Mouse (Mus musculus): Measurements from ENCODE around the gene P4hb. TPM values are rescaled to one million over a fixed set of nuclear protein-coding genes. Genes with fewer than 3 reads are reported as not detected.

The P4hb gene
- polyA plus RNA-seq, 1 experiment from 2014 or later: 437 TPM

DNA sequence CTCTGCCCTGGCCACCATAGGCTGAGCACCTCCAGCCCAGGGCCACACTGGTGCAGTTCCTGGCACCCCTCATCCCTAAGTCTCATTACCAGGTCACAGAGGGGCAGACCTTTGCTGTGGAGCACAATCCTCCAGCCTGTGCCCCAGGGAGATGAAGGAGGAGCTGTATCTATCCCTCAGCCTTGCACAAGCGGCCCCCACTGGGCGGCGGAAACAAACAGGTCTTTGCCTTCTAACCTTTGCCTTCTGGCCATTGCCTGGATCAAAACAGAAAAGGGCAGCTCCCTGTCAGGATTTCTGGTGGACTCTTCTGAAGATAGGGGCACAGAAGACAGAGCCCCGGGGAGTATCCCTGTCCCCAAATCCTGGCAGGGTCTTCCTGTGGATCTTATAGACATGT, 44.1 kb downstream of the P4hb start:
- Histone ChIP-seq H3K27ac (ENCODE audit: low read length) (no peak overlapping the region), H3K27me3 (ENCODE audit: control insufficient read depth, insufficient read depth, low read length) (peaks cover 56% of the 10 kb centered on the region), H3K36me3 (ENCODE audit: control insufficient read depth, insufficient read depth) (no peaks in the 10 kb centered on the region), H3K9ac (ENCODE audit: low read length) (no peak overlapping the region), H3K4me2 (ENCODE audit: low read depth, low read length) (no peak overlapping the region), H3K4me3 (ENCODE audit: low read length) (no peak overlapping the region), H3K4me1 (ENCODE audit: control insufficient read depth, insufficient read depth, low read length) (peaks cover 9% of the 10 kb centered on the region), H3K9me3 (replicated peaks; ENCODE audit: control insufficient read depth, low read length) (no peaks in the 10 kb centered on the region)
- no peak for ATAC-seq (replicated peaks; ENCODE audit: extremely low read depth, insufficient read depth, low FRiP score)
- 54% methylated on average over 4 of the region's 4 CpGs for WGBS

DNA sequence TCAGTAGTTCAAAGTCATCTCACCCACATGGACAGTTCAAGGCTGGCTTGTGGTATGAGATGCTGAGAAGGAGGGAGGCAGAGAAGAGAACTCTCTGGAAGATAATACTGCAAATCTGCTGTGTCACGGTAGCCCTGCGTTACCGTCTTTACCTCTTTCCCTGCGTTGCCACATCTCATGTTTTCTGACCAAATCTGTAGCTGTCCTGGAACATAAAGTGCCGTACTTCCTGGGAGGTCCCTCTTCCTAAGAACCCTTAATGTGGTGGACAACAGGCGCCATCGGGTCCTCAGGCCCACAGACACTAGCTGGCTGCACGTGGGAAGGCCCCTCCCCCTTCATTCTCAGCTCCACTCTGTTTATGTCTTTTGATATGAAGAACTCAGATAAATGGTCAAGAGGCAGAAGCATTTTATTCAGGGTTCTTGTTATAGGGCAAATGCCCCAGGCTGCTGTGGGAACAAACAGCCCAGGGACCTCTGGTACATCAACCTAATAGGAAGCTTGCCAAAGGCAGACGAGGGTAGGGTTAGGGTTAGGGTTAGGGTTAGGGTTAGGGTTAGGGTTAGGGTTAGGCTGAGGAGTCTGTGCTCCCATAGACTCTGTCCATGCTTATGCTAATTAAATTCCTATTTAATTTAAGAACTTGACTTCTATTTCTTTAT, 45.2 kb downstream of the P4hb start:
- no peak for ATAC-seq (replicated peaks; ENCODE audit: extremely low read depth, insufficient read depth, low FRiP score)
- H3K4me3 ChIP-seq (ENCODE audit: low read length): no peak overlapping the region
- peaks cover 9% of the 10 kb centered on the region for H3K4me1 ChIP-seq (ENCODE audit: control insufficient read depth, insufficient read depth, low read length)
- no peaks in the 10 kb centered on the region for H3K9me3 ChIP-seq (replicated peaks; ENCODE audit: control insufficient read depth, low read length)
- H3K36me3 ChIP-seq (ENCODE audit: control insufficient read depth, insufficient read depth): no peaks in the 10 kb centered on the region
- H3K4me2 ChIP-seq (ENCODE audit: low read depth, low read length): no peak overlapping the region
- H3K27me3 ChIP-seq (ENCODE audit: control insufficient read depth, insufficient read depth, low read length): peaks cover 49% of the 10 kb centered on the region
- H3K27ac ChIP-seq (ENCODE audit: low read length): no peak overlapping the region
- H3K9ac ChIP-seq (ENCODE audit: low read length): no peak overlapping the region
- WGBS: 68% methylated on average over 9 of the region's 9 CpGs

DNA sequence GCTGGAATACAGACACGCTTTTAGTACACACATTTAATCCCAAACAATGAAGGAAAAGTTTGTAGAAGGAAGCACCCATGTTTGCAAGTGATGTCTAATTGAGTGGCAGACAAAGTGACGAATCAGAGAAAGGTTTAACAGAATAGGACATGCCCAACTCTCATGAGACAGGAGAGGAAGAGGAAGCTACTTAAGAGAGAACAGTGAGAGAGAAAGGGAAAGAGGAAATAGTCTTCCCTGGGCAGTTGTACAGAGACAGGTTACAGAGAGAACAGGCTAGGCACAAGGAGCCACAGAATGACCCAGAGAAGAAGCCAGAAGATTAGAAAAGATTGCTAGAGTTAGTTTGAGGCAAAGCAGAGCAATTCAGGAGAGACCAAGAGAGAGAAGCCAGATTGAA, 47.1 kb downstream of the P4hb start:
- H3K9me3 ChIP-seq (replicated peaks; ENCODE audit: control insufficient read depth, low read length): no peaks in the 10 kb centered on the region
- no peaks in the 10 kb centered on the region for H3K36me3 ChIP-seq (ENCODE audit: control insufficient read depth, insufficient read depth)
- H3K27ac ChIP-seq (ENCODE audit: low read length): no peak overlapping the region
- ATAC-seq (replicated peaks; ENCODE audit: extremely low read depth, insufficient read depth, low FRiP score): no peak
- H3K9ac ChIP-seq (ENCODE audit: low read length): no peak overlapping the region
- no peak overlapping the region for H3K4me2 ChIP-seq (ENCODE audit: low read depth, low read length)
- H3K4me1 ChIP-seq (ENCODE audit: control insufficient read depth, insufficient read depth, low read length): peaks cover 10% of the 10 kb centered on the region
- peaks cover 31% of the 10 kb centered on the region for H3K27me3 ChIP-seq (ENCODE audit: control insufficient read depth, insufficient read depth, low read length)
- no peak overlapping the region for H3K4me3 ChIP-seq (ENCODE audit: low read length)
- 65% methylated on average over 2 of the region's 2 CpGs for WGBS

DNA sequence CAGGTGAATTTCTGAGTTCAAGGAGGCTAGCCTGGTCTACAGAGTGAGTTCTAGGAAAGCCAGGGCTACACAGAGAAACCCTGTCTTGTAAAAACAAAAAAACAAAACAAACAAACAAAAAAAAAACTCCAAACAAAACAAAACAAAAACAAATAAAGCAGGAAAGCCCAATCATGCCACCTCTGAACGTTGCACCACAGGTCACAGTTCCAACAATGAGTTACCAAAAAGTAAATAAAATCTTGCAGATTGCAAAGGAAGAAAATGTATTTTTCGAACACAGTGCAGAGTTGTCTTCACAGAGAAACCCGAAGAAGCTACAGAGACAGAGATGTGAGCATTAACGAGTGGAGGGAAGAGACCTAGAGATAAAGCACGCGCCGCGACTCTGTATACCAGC, 50.5 kb downstream of the P4hb start:
- Histone ChIP-seq H3K9me3 (replicated peaks; ENCODE audit: control insufficient read depth, low read length) (no peaks in the 10 kb centered on the region), H3K4me1 (ENCODE audit: control insufficient read depth, insufficient read depth, low read length) (peaks cover 12% of the 10 kb centered on the region), H3K4me2 (ENCODE audit: low read depth, low read length) (no peak overlapping the region), H3K27ac (ENCODE audit: low read length) (no peak overlapping the region), H3K36me3 (ENCODE audit: control insufficient read depth, insufficient read depth) (no peaks in the 10 kb centered on the region), H3K9ac (ENCODE audit: low read length) (no peak overlapping the region), H3K4me3 (ENCODE audit: low read length) (no peak overlapping the region), H3K27me3 (ENCODE audit: control insufficient read depth, insufficient read depth, low read length) (peaks cover 3% of the 10 kb centered on the region)
- ATAC-seq (replicated peaks; ENCODE audit: extremely low read depth, insufficient read depth, low FRiP score): no peak
- 82% methylated on average over 8 of the region's 8 CpGs for WGBS

DNA sequence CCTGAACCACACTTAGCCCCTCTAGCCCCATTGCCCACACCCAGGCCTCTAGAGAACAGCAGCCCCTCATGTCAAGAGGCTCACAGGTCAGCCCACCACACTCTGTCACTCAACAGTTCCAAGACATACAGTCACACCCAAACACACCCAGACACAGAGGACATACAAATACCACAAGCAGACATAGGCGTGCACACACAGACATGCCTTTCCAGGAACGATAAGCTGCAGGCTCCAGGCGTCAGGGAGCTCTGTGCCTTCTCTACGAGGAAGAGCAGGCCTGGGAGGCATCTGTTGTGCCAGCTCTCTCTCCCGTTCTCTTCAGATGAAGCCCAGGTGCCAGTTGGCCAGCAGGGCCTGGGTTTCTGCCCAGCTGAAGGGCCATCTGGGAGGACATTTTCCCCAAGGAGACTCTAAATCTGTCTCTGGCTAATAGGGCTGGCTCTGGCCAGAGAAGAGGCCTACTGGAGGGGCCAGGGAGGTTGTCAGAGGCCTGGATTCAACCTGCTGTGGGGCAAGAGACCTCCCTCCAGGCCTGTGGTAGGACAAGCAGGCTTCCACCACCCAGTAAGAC, 52.0 kb downstream of the P4hb start:
- Histone ChIP-seq H3K9ac (ENCODE audit: low read length) (peak overlapping the region; percentile 47), H3K27ac (ENCODE audit: low read length) (peak overlapping the region; percentile 64), H3K4me3 (ENCODE audit: low read length) (no peak overlapping the region), H3K4me2 (ENCODE audit: low read depth, low read length) (no peak overlapping the region), H3K27me3 (ENCODE audit: control insufficient read depth, insufficient read depth, low read length) (no peaks in the 10 kb centered on the region; the same call in 1 of the 2 replicates), H3K9me3 (replicated peaks; ENCODE audit: control insufficient read depth, low read length) (no peaks in the 10 kb centered on the region), H3K36me3 (ENCODE audit: control insufficient read depth, insufficient read depth) (no peaks in the 10 kb centered on the region), H3K4me1 (ENCODE audit: control insufficient read depth, insufficient read depth, low read length) (peaks cover 12% of the 10 kb centered on the region)
- ATAC-seq (replicated peaks; ENCODE audit: extremely low read depth, insufficient read depth, low FRiP score): 0 out of 2 replicates have a peak, but pooled peaks have one; percentile 21
- WGBS: 49% methylated on average over 5 of the region's 5 CpGs

DNA sequence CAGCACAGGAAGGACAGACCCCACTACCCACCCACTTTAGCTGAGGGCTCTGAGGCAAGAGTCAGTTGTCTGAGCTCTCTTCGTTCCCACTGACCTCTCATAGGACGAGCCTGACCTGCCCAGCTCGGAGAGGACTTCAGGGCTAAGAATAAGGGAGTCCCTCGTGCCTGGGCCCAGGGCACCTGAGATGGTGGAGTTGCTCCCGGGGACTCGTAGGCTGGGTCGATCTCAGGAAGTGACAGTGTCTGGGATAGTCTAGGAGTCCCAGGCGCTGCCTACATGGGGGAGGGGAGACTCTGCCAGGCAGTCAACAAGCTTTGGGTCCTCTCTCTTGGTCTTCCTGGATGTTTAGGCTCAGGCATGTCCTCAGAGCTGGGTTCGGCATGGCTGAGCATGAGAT, 52.6 kb downstream of the P4hb start:
- Histone ChIP-seq H3K9me3 (replicated peaks; ENCODE audit: control insufficient read depth, low read length) (no peaks in the 10 kb centered on the region), H3K4me3 (ENCODE audit: low read length) (no peak overlapping the region), H3K27ac (ENCODE audit: low read length) (no peak overlapping the region; the same call in 1 of the 2 replicates), H3K27me3 (ENCODE audit: control insufficient read depth, insufficient read depth, low read length) (no peaks in the 10 kb centered on the region; the same call in 1 of the 2 replicates), H3K36me3 (ENCODE audit: control insufficient read depth, insufficient read depth) (no peaks in the 10 kb centered on the region), H3K4me1 (ENCODE audit: control insufficient read depth, insufficient read depth, low read length) (peaks cover 12% of the 10 kb centered on the region), H3K9ac (ENCODE audit: low read length) (no peak overlapping the region), H3K4me2 (ENCODE audit: low read depth, low read length) (no peak overlapping the region)
- no peak for ATAC-seq (replicated peaks; ENCODE audit: extremely low read depth, insufficient read depth, low FRiP score)
- WGBS: 58% methylated on average over 9 of the region's 9 CpGs

DNA sequence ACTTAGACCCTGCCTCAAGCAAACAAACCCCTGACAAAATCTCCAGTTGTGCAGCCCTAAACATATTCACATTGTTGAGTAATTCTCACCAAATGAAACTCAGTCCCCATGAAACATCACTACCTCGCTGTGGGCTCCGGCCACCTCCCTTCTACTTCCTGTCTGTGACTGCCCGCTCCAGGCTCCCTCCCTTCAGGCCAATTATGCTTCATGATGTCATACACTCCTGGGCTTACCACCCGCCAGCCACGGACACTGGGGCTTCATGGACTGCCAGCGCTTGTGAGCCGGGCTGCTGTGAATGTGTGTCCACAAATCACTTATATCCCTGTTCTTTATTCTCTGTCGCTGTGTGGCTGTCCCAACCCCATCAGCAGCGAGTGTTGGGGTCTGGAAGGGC, 53.3 kb downstream of the P4hb start:
- no peak overlapping the region for H3K4me3 ChIP-seq (ENCODE audit: low read length)
- H3K4me2 ChIP-seq (ENCODE audit: low read depth, low read length): peak overlapping the region; percentile 20
- peak overlapping the region; percentile 55 for H3K9ac ChIP-seq (ENCODE audit: low read length)

DNA sequence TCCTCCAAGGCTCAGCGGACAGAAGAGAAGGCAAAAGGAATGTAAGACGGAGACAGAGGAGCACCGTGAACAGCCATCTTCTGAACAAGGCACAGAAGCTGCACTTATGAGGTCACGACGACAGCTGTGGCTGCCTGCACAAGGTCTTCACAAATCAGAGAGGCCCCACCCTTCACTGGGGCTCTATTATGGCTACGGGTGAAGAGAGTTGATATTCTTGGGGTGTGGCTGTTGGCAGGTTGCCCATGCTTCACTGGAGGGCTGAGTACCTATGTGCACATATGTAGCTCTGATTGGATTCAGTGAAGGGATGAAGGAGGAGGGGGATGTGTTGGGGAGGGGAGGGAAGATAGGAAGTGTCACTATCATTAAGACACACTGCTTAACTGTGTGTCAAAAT, 54.5 kb downstream of the P4hb start:
- no peak overlapping the region for H3K9ac ChIP-seq (ENCODE audit: low read length)
- ATAC-seq (replicated peaks; ENCODE audit: extremely low read depth, insufficient read depth, low FRiP score): no peak
- no peaks in the 10 kb centered on the region for H3K9me3 ChIP-seq (replicated peaks; ENCODE audit: control insufficient read depth, low read length)
- no peaks in the 10 kb centered on the region; the same call in 1 of the 2 replicates for H3K27me3 ChIP-seq (ENCODE audit: control insufficient read depth, insufficient read depth, low read length)
- peaks cover 12% of the 10 kb centered on the region for H3K4me1 ChIP-seq (ENCODE audit: control insufficient read depth, insufficient read depth, low read length)
- peak overlapping the region; percentile 31 for H3K27ac ChIP-seq (ENCODE audit: low read length)
- 55% methylated on average over 6 of the region's 6 CpGs for WGBS
- H3K4me2 ChIP-seq (ENCODE audit: low read depth, low read length): no peak overlapping the region
- H3K4me3 ChIP-seq (ENCODE audit: low read length): no peak overlapping the region
- no peaks in the 10 kb centered on the region for H3K36me3 ChIP-seq (ENCODE audit: control insufficient read depth, insufficient read depth)

More for the DNA sequence above, 53.3 kb downstream of the P4hb start:
- ATAC-seq (replicated peaks; ENCODE audit: extremely low read depth, insufficient read depth, low FRiP score): peak; percentile 71
- H3K9me3 ChIP-seq (replicated peaks; ENCODE audit: control insufficient read depth, low read length): no peaks in the 10 kb centered on the region
- peaks cover 12% of the 10 kb centered on the region for H3K4me1 ChIP-seq (ENCODE audit: control insufficient read depth, insufficient read depth, low read length)
- H3K36me3 ChIP-seq (ENCODE audit: control insufficient read depth, insufficient read depth): no peaks in the 10 kb centered on the region
- peak overlapping the region; percentile 63 for H3K27ac ChIP-seq (ENCODE audit: low read length)
- H3K27me3 ChIP-seq (ENCODE audit: control insufficient read depth, insufficient read depth, low read length): no peaks in the 10 kb centered on the region; the same call in 1 of the 2 replicates
- 27% methylated on average over 9 of the region's 9 CpGs for WGBS

DNA sequence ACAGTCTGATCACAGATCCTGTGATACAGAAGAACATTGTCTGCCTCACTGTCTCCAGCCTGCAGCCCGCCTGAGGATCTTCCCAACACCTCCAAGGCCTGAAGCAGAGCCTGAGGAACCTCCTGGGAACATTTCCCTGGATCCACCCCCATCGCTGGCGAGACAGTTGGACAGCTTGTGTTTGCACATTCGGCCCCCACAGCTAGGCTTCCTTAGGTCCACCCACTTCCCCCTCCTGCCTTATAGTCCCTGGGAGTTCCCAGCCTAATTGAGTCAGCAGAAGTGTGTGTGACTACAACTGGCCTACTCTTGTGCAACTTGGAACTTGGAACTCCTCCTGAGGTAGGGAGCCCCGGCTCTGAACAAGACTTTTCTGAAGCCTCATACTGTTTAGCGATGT, 55.0 kb downstream of the P4hb start:
- no peaks in the 10 kb centered on the region for H3K9me3 ChIP-seq (replicated peaks; ENCODE audit: control insufficient read depth, low read length)
- peaks cover 12% of the 10 kb centered on the region for H3K4me1 ChIP-seq (ENCODE audit: control insufficient read depth, insufficient read depth, low read length)
- H3K4me2 ChIP-seq (ENCODE audit: low read depth, low read length): no peak overlapping the region
- H3K9ac ChIP-seq (ENCODE audit: low read length): no peak overlapping the region
- no peaks in the 10 kb centered on the region; the same call in 1 of the 2 replicates for H3K27me3 ChIP-seq (ENCODE audit: control insufficient read depth, insufficient read depth, low read length)
- ATAC-seq (replicated peaks; ENCODE audit: extremely low read depth, insufficient read depth, low FRiP score): 0 out of 2 replicates have a peak, but pooled peaks have one; percentile 38
- WGBS: 56% methylated on average over 6 of the region's 6 CpGs
- H3K36me3 ChIP-seq (ENCODE audit: control insufficient read depth, insufficient read depth): no peaks in the 10 kb centered on the region
- no peak overlapping the region for H3K4me3 ChIP-seq (ENCODE audit: low read length)
- peak overlapping the region; percentile 31 for H3K27ac ChIP-seq (ENCODE audit: low read length)
